Mouse (Mus musculus) forebrain, embryonic 13.5 days (tissue): ENCODE results near the gene Ankrd13b. TPM values are rescaled to one million over a fixed set of nuclear protein-coding genes. Genes with fewer than 3 reads are reported as not detected.

Experiments
- ATAC-seq: fragments of 200-750 bp; cut with Nextera tagmentation; 2 replicates; pipeline ENCODE4 v1.8.0; 2017
- H3K27ac ChIP-seq: fragments of 300-500 bp; sonication (generic); 2 replicates; pipeline ENCODE4 v1.5.1; 2015; ENCODE audit warnings: inconsistent platforms, mild to moderate bottlenecking, moderate library complexity
- H3K27me3 ChIP-seq: fragments of 300-500 bp; sonication (generic); 2 replicates; pipeline ENCODE4 v1.6.1; 2015; ENCODE audit warnings: mild to moderate bottlenecking, inconsistent platforms
- H3K36me3 ChIP-seq: fragments of 300-500 bp; sonication (generic); 2 replicates; pipeline ENCODE4 v1.6.1; 2015; ENCODE audit warnings: mild to moderate bottlenecking, inconsistent platforms; ENCODE audit not compliant: poor library complexity, severe bottlenecking
- H3K4me1 ChIP-seq: fragments of 300-500 bp; sonication (generic); 2 replicates; pipeline ENCODE4 v1.6.1; 2015; ENCODE audit warnings: inconsistent platforms
- H3K4me2 ChIP-seq: fragments of 300-500 bp; sonication (generic); 2 replicates; pipeline ENCODE4 v1.6.1; 2015; ENCODE audit warnings: inconsistent platforms, mild to moderate bottlenecking, moderate library complexity
- H3K4me3 ChIP-seq: fragments of 300-500 bp; sonication (generic); 2 replicates; pipeline ENCODE4 v1.5.1; 2015; ENCODE audit warnings: mild to moderate bottlenecking, inconsistent platforms
- H3K9ac ChIP-seq: fragments of 300-500 bp; sonication (generic); 2 replicates; pipeline ENCODE4 v1.6.1; 2015; ENCODE audit warnings: mild to moderate bottlenecking, inconsistent platforms
- H3K9me3 ChIP-seq: fragments of 300-500 bp; sonication (generic); replicated peaks from 2 replicates; pipeline ENCODE4 v1.6.1; 2016; ENCODE audit warnings: inconsistent platforms
- WGBS: fragments of 180-500 bp; shearing (Covaris S2); methylation state at CpG from one replicate; pipeline ENCODE4 v1.1.7; 2015; 5-methylcytosine and 5-hydroxymethylcytosine counted together
- polyA plus RNA-seq: library from polyadenylated mRNA; unstranded; fragments of >200 nt; fragmentation: Nextera tagmentation; extraction: Ambion mirVana; gene quantifications from 2 replicates; pipeline ENCODE4 v1.2.1, GENCODE M21; 2015

Gene Ankrd13b
- polyA plus RNA-seq, 1 experiment from 2014 or later, result 18.0 TPM

DNA sequence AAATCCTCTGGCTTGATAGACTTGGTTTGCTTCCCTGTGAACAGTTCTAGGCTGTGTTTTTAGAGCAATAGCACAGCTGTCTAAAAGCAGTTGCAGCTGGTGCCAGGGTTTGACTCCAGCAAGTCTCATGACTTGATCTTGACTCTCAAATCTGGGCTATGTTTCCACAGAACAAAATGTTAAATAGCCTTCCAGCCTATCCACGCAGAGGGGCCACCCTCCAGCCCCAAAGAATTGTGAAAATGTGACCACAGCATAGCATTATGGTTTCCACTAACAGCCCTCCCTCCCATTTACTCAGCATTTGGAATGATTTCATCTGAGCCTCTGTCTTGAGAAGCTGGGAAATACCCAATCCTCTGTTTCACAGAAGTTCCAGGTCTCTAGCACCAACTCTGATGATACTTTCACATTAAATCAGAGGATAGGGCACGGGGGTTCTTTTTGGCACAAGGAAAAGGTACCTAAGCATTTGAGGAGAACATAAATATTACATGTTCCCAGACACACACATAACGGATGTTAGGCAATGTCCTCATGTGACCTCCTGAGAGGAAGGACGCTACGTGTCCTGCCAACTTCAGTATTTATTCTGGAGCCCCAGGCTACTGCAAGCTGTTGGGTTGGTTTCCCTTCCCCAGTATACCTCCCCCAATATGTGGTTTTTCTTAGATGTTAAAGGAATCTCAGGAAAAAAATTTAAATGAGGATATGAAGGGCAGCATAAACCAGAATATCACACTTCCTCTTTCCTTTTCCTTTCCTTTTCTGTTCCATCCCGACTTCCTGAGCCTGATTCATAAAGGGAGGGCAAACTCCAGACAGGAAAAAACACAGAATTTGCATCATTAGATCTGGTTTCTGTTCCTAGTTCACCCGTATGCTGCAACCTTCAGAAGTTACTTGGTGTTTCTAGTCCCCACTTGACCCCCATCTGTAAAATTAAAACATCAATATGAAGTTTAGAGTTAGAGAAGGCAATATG is 47.0 kb downstream of the Ankrd13b start:
- Histone ChIP-seq H3K9ac (no peak overlapping the region), H3K27me3 (no peaks in the 10 kb centered on the region), H3K4me2 (no peak overlapping the region), H3K9me3 (no peaks in the 10 kb centered on the region), H3K4me1 (no peaks in the 10 kb centered on the region), H3K36me3 (peaks cover 47% of the 10 kb centered on the region), H3K4me3 (no peak overlapping the region), H3K27ac (no peak overlapping the region)
- WGBS, result 90% methylated on average over 7 of the region's 7 CpGs
- ATAC-seq, result no peak

DNA sequence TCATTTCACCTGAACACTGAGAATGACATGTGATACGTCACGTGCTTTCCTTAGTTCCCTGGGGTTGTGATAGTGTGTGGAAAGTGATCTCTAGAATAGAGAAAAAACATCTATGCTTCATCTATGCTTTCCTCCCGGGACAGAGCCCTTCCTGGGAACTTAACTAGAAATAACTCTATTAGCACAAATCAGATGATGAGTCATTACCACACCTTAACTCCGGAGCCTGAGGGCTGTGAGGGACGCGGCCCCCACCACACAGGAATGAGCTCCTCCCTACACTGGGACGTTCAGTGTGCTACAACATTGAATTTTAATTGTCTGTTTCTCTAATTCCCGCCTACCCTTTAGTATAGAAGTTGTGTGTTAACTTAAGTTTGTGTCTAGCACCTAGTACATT is 48.5 kb downstream of the Ankrd13b start:
- Histone ChIP-seq H3K9ac (no peak overlapping the region), H3K4me2 (no peak overlapping the region), H3K27ac (no peak overlapping the region), H3K9me3 (no peaks in the 10 kb centered on the region), H3K36me3 (peaks cover 47% of the 10 kb centered on the region), H3K27me3 (no peaks in the 10 kb centered on the region), H3K4me3 (no peak overlapping the region), H3K4me1 (no peaks in the 10 kb centered on the region)
- WGBS, result 89% methylated on average over 8 of the region's 8 CpGs
- no peak for ATAC-seq

GRCm38 (mm10) chr11:77440081-77440480 is 49.4 kb downstream of the Ankrd13b start:
- Histone ChIP-seq H3K9me3 (no peaks in the 10 kb centered on the region), H3K27me3 (no peaks in the 10 kb centered on the region), H3K36me3 (peaks cover 47% of the 10 kb centered on the region), H3K9ac (no peak overlapping the region), H3K27ac (no peak overlapping the region), H3K4me2 (no peak overlapping the region), H3K4me3 (no peak overlapping the region), H3K4me1 (no peaks in the 10 kb centered on the region)
- WGBS, result 89% methylated on average over 9 of the region's 9 CpGs
- no peak for ATAC-seq

- Histone ChIP-seq H3K4me3 (no peak overlapping the region), H3K36me3 (peaks cover 39% of the 10 kb centered on the region), H3K9ac (no peak overlapping the region), H3K27ac (no peak overlapping the region), H3K4me1 (no peaks in the 10 kb centered on the region), H3K27me3 (no peaks in the 10 kb centered on the region), H3K4me2 (no peak overlapping the region), H3K9me3 (no peaks in the 10 kb centered on the region)
- no peak for ATAC-seq
- 88% methylated on average over 2 of the region's 2 CpGs for WGBS
Measured at GRCm38 (mm10) chr11:77437026-77437425, 52.5 kb downstream of the Ankrd13b start.

GRCm38 (mm10) chr11:77428446-77428845 is 61.0 kb downstream of the Ankrd13b start:
- no peaks in the 10 kb centered on the region for H3K9me3 ChIP-seq
- no peaks in the 10 kb centered on the region for H3K27me3 ChIP-seq
- no peak overlapping the region for H3K4me3 ChIP-seq
- H3K4me2 ChIP-seq, result no peak overlapping the region
- H3K4me1 ChIP-seq, result no peaks in the 10 kb centered on the region
- peaks cover 40% of the 10 kb centered on the region for H3K36me3 ChIP-seq
- no peak overlapping the region for H3K9ac ChIP-seq
- H3K27ac ChIP-seq, result no peak overlapping the region
- ATAC-seq, result no peak
- WGBS, result 93% methylated on average over 1 of the region's 1 CpGs

DNA sequence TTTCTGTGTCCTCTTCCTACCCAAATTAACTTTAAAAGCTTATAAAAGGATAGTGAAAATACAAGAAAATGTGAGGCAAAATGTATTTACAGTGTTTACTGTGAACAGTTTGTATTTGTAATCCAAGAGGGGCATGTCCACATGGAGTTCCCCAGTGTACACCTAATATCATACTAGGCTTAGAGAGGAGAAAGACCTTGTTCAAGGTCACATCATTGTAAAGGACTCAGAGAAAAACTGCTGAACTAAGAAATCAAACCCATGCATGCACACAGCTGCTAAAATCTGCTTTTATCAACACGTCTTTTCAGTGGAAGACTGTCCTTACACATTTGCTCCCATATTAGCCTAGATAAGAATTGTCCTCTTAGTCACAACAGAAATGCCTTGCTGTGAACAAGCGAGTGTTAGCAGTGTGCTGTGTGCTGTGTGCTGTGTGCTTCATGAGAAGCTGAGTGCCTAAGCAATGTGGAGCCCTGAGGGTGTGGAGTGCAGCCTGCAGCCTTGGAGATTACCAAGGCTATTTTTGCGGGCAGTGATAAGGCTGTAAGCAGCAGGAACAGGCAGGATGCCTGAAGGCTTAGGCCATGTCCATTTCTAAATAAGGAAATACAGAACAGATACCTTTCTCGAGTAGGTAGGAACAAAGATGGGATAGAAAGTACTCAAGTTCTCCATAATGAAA is 66.2 kb downstream of the Ankrd13b start:
- WGBS, result 86% methylated on average over 4 of the region's 4 CpGs
- Histone ChIP-seq H3K27me3 (no peaks in the 10 kb centered on the region), H3K9me3 (no peaks in the 10 kb centered on the region), H3K36me3 (peaks cover 43% of the 10 kb centered on the region), H3K4me2 (no peak overlapping the region), H3K4me1 (no peaks in the 10 kb centered on the region), H3K9ac (no peak overlapping the region), H3K27ac (no peak overlapping the region), H3K4me3 (no peak overlapping the region)
- ATAC-seq, result no peak

Other genes starting within 250 kb of the Ankrd13b start
- 0.05 and 0.11 TPM in 2 replicates for gene Coro6, start 27.3 kb downstream of the Ankrd13b start, polyA plus RNA-seq
- 12.9 and 14.6 TPM in 2 replicates for gene Git1, start 3.9 kb upstream of the Ankrd13b start, polyA plus RNA-seq
- gene Abhd15, start 25.4 kb upstream of the Ankrd13b start, polyA plus RNA-seq, result 3.0 and 3.8 TPM in 2 replicates
- gene Trp53i13, start 26.3 kb upstream of the Ankrd13b start, polyA plus RNA-seq, result 19.7 and 20.9 TPM in 2 replicates
- gene Gm10392, start 29.5 kb upstream of the Ankrd13b start, polyA plus RNA-seq, result 0.12 and 0.16 TPM in 2 replicates
- gene Taok1, start 118.1 kb upstream of the Ankrd13b start, polyA plus RNA-seq, result 25.8 and 28.5 TPM in 2 replicates
- gene Nufip2, start 196.5 kb upstream of the Ankrd13b start, polyA plus RNA-seq, result 4.3 and 5.0 TPM in 2 replicates
- gene Cryba1, start 235.6 kb upstream of the Ankrd13b start, polyA plus RNA-seq, result 0.76 and 1.7 TPM in 2 replicates